Mouse (Mus musculus) lung, postnatal 10 days (tissue): ENCODE results near the gene Exosc5.

ENCODE experiments used
- DNase-seq: peaks from one replicate; pipeline ENCODE4 v3.0.0; 2021

Exosc5 gene

DNA sequence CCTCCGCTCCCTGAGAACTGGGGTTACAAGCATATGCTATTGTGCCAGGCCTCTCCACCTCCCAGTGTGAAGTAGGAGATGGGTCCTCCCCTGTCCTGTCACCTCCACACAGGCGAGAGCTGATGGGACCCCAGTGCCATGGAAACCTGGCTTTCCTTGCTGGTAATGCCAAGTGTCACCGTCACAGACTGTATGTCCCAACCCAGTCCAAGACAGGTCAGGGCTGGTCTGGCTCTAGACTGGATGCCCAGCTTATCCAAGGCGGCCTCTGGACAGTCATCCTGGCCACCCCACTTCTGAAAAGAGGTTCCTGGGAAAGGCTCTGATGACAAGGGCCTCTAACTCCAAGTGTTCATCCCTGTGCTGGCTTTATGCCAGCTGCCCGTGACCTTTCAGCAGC lies 21.9 kb upstream of the Exosc5 start:
- no peak for DNase-seq

DNA sequence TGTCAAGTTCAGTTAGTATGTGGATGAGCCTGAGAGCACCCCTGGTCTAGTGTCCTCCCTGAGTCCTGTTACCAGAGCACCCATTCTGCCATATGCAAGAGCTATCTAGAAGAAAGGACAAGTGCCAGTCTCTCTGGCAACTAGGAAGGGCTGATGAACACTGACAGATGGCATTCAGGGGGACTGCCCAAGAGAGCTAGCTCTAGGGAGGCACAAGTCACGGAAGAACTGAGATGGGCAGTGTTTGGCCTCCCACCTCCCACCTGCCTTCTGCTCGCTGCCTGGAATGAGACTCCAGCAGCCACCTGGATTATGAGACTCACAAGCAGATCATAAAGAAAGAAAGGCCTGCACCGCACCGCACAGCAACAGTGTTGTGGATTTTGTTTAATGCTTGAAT lies 19.2 kb upstream of the Exosc5 start:
- DNase-seq: no peak

DNA sequence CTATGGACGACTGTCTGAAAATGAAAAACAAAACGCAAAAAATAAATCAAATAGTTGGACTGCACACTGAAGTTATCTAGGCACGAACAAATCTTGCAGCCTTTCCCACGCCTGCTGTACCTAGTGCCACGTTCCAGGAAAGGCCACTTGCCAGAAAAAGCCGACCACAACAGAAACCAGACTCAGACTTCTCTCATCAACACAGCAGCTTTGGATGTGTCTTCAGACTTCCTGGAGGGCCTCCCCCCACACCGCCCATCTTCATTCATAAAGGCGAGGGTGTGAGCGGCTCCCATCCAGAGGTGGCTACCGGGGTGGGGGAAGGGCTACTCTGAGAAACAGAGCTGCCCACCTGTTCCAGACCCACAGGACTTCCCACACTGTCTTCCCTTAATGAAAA lies 14.8 kb upstream of the Exosc5 start:
- no peak for DNase-seq

DNA sequence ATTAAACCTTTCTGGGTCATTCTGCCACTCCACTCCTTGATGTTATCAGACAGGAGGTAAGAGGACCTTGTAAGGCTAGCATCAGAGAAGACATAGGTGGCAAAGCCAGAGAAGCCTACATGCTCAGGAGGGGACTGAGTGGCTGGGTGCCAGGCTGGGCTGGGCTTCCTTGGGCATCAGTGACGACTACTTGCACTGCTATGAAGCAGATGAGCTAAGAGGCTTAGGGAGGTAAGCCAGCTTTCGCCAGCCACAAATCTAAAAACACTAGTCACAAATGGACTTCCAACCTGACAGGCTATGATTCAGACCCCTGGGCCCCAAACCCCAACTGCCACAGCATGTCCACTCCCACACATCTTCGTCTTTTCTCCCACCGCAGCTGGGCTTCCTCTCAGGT lies 14.3 kb upstream of the Exosc5 start:
- DNase-seq: no peak

DNA sequence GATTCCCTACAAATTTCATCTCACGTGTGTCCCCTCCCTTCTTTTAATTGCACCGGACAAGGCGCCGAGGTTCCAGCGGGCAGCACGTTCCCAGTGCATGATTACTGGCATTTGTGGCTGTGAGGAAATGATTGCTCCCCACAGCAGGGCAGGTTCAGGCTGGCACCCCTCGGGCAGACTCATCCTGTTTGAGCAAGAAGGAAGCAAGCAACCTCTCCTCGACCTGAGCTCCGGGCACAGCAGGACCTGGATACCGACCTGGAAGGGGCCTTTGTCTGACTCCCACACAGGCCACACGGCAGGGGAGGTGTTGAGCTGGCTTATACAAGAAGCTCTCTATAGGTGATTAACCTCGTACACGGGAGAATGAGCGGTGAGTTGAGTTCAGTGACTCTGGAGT lies 13.9 kb upstream of the Exosc5 start:
- DNase-seq: no peak

- DNase-seq: no peak
Observed at GRCm38 (mm10) chr7:25647574-25648123, 11.3 kb upstream of the Exosc5 start.

DNA sequence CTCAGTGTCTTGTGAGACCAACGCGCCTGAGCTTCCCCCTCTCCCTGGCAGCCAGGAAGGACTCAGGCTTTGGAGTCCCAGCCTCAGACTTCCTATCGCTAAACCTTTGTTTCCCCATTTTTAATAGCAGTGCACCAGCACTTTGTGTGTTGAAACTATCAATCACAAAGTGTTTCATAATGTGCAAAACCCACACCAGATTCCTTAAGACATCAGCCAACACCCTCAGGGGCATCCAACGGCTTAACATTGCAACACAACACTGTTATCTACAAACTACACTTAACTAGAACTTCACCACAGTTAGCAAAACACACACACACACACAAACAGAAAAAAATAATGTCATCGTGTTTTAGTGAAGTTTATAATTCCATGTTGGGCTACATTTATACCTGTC lies 9.1 kb upstream of the Exosc5 start:
- no peak for DNase-seq

GRCm38 (mm10) chr7:25651281-25651680 lies 7.7 kb upstream of the Exosc5 start:
- no peak for DNase-seq

DNA sequence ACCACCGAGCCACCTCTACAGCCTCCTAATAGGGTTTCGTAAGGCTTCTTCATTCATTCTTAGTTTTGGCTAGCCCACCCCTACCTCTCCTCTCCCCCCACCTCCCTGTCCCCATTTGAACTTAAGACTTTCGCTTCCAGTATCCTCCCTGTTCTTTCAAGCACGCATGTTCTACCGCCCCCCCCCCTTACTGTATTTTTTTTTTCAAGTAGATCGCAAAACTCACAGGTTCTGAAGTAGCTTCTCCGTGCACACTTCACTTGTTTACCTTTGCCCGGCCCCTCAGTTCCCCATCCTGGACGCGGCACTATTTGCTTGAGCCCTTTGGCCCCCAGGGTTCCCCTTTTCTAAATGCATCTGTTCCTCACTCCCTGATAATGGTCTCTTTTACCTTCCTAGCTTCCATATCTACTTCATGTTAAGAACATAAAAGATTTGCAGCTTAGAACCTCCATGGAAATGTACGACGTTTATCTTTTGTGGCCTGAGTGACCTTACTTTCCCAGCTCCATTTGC lies 6.7 kb upstream of the Exosc5 start:
- no peak for DNase-seq

GRCm38 (mm10) chr7:25655601-25656428 lies 3.1 kb upstream of the Exosc5 start:
- no peak for DNase-seq

- DNase-seq: peak; percentile 44
Observed at GRCm38 (mm10) chr7:25657785-25658184, 1.2 kb upstream of the Exosc5 start.

DNA sequence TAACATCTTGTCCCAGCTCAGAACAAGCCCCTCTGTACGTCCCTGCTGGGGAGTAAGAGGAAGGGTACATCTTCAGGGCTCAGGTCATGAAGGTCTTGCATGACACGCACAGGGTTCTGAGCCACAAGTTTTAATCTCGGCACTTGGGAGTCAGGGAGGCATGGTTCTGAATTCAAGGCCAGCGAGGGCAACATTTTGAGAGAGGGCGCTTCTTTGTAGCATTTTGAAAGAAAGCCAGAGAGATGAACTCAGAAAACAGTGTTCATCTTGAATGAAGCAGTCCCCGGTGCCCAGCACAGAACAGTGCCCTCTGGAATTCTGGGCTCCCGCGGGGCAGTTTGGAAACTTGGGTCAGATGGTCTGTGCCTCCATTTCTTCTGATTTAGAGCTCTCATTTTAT lies 7.4 kb downstream of the Exosc5 start:
- DNase-seq: no peak

DNA sequence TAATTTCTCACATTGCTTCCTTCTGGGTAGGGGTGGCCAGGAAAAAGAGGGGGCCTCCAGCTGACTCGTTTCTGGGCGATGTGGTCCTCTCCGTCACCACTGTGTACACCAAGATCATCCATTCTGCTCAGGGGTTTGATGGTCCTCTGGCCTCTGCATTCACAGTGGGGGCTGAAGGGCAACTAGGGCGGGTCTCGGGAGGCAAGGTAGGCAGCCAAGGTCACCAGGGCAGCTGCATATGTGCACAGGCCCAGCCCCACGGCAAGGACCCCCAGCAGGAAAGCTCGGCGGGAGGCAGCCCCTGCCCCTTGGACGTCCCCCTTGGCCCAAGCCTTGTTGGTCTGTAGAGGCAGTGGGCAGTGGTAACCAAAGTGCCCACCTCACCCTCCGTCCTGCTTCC lies 10.2 kb downstream of the Exosc5 start:
- DNase-seq: no peak

- no peak for DNase-seq
Observed at GRCm38 (mm10) chr7:25669631-25670030, 10.7 kb downstream of the Exosc5 start.

DNA sequence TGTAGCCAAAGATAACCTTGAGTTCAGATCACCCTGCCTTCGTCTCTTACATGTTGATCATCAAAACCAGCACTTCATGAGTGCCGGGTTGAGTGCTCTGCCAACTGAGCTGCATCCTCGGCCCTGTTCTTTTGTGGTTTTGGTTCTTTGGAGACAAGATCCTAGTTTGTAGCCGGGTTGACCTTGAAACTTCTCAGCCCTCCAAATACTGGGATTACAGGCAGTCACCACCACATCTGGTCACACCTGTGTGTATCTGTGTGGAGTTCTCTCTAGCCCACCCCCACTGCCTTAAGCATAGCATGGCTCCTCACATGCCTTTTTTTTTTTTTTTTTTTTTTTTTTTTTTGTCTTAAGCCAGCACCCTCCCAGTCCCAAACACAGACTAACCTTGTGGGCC lies 11.1 kb downstream of the Exosc5 start:
- DNase-seq: no peak

DNA sequence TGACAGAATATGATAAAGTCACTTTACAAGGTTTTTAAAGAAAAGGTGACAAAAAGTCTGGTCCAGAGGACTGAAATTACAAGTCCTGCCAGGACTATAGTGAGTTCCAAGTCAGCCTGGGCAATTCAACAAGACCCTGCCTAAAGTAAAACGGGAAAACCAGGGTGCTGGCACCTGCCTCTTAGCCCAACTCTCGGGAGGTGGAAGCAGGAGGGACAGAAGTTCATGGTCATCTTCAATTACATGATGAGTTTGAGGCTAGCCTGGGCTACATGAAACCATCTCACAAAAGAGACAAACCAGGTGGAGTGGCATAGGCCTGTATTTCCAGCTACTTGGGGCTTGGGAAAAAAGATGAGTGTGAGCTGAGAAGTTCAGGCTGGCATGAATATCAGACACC lies 12.7 kb downstream of the Exosc5 start:
- no peak for DNase-seq

GRCm38 (mm10) chr7:25672442-25672841 lies 13.5 kb downstream of the Exosc5 start:
- DNase-seq: no peak

DNA sequence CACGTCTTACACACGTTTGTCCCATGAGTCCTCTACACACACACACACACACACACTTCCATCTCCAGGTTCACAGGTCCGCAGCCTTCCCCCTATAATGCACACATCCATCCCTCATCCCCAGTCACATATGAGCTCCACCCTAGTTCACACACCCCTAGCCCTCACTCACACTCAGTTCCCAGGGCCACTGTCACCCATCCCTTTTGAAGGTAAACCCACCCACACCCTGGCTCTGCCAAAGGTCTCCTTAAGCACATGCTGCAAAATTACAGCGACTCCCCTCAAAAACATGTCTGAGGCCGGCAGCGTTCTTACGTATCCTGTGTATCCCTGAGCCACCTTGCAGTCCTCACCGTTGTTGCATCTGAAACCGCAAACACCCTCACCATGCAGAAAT lies 15.3 kb downstream of the Exosc5 start:
- no peak for DNase-seq

DNA sequence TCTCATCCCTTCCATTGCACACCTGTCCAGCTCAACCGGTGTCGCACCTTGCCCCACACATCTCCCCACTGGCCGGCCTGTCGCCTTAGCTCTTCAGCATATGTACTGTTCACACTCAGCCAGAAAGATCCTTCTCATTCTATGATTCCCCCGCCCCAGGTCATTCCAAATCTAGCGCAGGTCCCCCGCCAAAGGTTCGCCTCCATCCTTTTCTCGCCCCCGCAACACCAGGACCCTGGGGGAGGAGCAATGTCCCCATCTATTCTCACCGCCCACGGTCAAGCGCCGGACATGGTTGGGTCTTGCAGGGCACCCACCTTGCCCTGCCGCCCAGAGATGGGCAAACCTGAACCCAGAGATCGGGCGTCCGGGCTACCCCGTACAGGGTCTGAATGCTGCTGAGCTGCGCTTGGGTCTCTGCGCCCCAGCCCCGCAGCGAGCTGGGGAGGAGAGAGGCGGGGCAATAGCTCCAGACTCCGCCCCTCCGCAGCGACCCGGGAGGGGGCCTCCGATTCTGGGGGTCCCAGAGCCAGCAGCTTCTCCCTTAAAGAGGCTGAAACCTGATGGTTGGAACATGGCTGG lies 15.8 kb downstream of the Exosc5 start, which contains the start of gene Tmem91:
Gene Tmem91, minus strand, starts transcription at position 448 of the 582 bp plus-strand sequence.
- DNase-seq: no peak

- no peak for DNase-seq
Observed at GRCm38 (mm10) chr7:25675405-25675804, 16.4 kb downstream of the Exosc5 start.

DNA sequence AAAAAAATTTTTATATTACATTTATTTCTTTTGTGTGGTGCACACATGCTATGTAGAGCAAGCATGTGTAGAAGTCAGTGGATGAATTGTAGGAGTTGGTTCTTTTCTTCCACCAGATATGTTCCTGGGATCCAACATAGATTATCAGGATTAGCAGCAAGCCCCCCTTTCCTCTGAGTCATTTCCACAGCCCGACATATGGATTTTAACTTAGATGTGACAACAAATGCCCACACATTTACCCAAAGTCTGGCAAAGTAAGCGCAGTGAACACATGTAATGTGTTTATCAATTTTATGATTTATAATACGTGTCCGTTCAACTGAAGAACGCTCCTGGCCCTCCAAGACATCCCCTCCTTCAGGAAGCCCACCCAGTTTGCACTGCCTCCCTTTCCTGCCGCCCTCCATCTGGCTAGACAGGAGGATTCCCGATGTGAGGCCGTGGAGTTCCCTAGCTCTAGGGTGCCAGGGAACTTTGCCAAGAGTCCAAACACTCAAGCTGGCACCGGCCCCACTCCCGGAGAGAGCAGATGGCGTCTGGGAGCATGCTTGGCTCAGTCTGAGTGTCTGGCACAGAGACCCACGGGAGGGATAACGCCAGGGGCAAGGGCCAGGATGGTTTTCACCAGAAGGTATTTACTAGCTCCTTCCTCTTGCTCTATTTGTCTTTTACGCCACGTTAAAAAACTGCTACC lies 17.3 kb downstream of the Exosc5 start:
- peak; percentile 93 for DNase-seq

- no peak for DNase-seq
Observed at GRCm38 (mm10) chr7:25677013-25677412, 18.0 kb downstream of the Exosc5 start.

DNA sequence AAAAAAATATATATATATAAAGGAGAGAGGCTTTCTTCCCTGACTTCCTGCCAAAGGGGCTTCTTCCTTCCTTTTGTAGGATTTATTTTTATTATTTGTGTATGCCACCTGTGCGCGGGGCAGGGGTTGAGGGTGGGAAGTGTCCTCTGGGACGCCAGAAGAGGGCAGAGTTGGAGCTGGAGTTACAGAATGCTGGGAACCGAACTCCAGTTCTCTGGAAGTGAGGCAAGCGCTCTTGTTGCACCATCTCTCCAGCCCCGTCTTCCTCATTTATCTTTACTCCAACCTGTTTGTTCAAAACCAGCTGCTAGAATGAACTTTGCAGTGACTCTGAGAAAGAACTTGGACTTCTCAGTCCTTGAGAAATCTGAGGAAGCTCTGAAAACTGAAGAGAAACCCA lies 21.0 kb downstream of the Exosc5 start:
- DNase-seq: peak; percentile 48
